Mouse (Mus musculus): ENCODE measurements around the gene Gm49398.

DNA sequence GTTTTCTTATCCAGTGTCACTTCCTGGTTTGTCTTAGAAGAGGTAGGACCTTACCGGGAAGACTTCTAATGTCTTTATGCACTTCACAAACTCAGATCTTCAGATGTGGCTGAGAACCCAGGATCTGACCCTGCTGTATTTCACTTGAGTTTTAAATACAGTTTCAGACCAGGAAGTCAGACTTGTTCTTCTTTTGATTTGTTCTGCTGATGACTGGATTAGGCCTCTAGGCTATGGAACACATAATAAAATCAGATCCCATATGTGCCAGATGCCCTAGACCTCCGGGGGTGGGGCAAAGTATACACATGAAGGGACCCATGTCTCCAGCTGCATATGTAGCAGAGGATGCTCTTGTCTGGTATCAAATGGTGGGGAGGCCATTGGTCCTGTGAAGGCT lies at the start of gene Gm49398:
- TF ChIP-seq CTCF (IDR thresholded peaks at IDR 0.05; ENCODE audit: low read depth) (no peak), EP300 (optimal IDR thresholded peaks at IDR 0.05) (no peak)
